Mouse (Mus musculus): ENCODE measurements around the gene Terf2.

DNA sequence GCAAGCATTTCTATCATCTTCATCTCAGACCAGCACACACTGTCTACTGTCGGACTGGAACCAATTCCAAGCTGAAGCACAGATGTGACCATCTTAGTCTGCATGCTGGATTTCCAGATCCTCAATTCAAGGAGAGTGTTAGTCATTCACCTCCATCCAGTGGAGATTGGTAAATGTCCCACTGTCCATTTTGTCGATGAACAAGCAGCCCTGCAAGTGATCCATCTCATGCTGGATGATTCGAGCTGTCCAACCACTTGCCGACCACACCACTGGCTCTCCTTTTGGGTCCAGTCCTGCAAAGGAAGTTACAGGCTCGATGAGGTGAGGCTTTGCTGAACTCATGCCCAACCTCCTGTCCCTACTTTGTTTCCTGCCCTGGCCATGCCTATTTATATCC lies 49.4 kb downstream of the Terf2 start:
- TF ChIP-seq EP300 (IDR thresholded peaks at IDR 0.05; ENCODE audit: low read depth) (no peak), CTCF (IDR thresholded peaks at IDR 0.05; ENCODE audit: low read depth) (no peak)

Measured in liver, postnatal 0 days (tissue).